Comparison of ENCODE assay signal across 25 mouse cellular contexts in genomic region chr13:38232411-38232810, GRCm38 (mm10).
"Had no signal": no experiment of that assay in that cellular context is flagged by ENCODE, and none has a peak within 500 bp of the region (broad histone marks: within the 10 kb centered on the region; RNA-seq: fewer than 3 reads in every experiment).

No protein-coding gene starts in this region.

- H3K27me3 ChIP-seq: embryonic facial prominence, embryonic 12.5 days; embryonic facial prominence, embryonic 13.5 days; embryonic facial prominence, embryonic 15.5 days; forebrain, embryonic 12.5 days; forebrain, embryonic 13.5 days; forebrain, embryonic 15.5 days had no signal

- H3K4me2 ChIP-seq: embryonic facial prominence, embryonic 12.5 days; embryonic facial prominence, embryonic 13.5 days; embryonic facial prominence, embryonic 15.5 days; forebrain, embryonic 12.5 days; forebrain, embryonic 13.5 days; forebrain, embryonic 15.5 days had no signal

- ATAC-seq: forebrain, embryonic 13.5 days; forebrain, embryonic 14.5 days; forebrain, embryonic 15.5 days; forebrain, embryonic 16.5 days; forebrain, postnatal 0 days had no signal

- H3K9me3 ChIP-seq: embryonic facial prominence, embryonic 12.5 days; embryonic facial prominence, embryonic 15.5 days; forebrain, embryonic 15.5 days had no signal

- DNase-seq: cerebellum, adult 2 months; cerebellum, adult 8-10 months; cerebellum, adult 9-10 months; cerebellum, adult 9-11 months; cerebellum, postnatal 10 days; cerebellum, postnatal 14 days; cerebellum, postnatal 25 days; cerebellum, postnatal 36 days; embryo, embryonic 11 days; forebrain, postnatal 0 days; gastrocnemius, adult 2 months; gastrocnemius, postnatal 10 days; gastrocnemius, postnatal 14 days; gastrocnemius, postnatal 36 days had no signal

- H3K27ac ChIP-seq: embryonic facial prominence, embryonic 10.5 days; embryonic facial prominence, embryonic 12.5 days; embryonic facial prominence, embryonic 13.5 days; embryonic facial prominence, embryonic 15.5 days; forebrain, embryonic 10.5 days; forebrain, embryonic 12.5 days; forebrain, embryonic 13.5 days; forebrain, embryonic 15.5 days; gastrocnemius, adult 2 months had no signal

- H3K4me1 ChIP-seq: embryonic facial prominence, embryonic 10.5 days; embryonic facial prominence, embryonic 12.5 days; embryonic facial prominence, embryonic 13.5 days; embryonic facial prominence, embryonic 15.5 days; forebrain, embryonic 12.5 days; forebrain, embryonic 13.5 days had no signal

- H3K9ac ChIP-seq: embryonic facial prominence, embryonic 12.5 days; embryonic facial prominence, embryonic 13.5 days; embryonic facial prominence, embryonic 15.5 days; forebrain, embryonic 12.5 days; forebrain, embryonic 13.5 days; forebrain, embryonic 15.5 days; forebrain, postnatal 0 days had no signal

- H3K4me3 ChIP-seq: embryonic facial prominence, embryonic 10.5 days; embryonic facial prominence, embryonic 12.5 days; embryonic facial prominence, embryonic 13.5 days; embryonic facial prominence, embryonic 15.5 days; erythroblast, embryonic 14.5 days; forebrain, embryonic 10.5 days; forebrain, embryonic 12.5 days; forebrain, embryonic 13.5 days; forebrain, embryonic 15.5 days; gastrocnemius, adult 2 months had no signal
